Mouse (Mus musculus): ENCODE results near the gene Mpv17l2. TPM values are rescaled to one million over a fixed set of nuclear protein-coding genes. Genes with fewer than 3 reads are reported as not detected.

Gene Mpv17l2
- polyA plus RNA-seq, 1 experiment from 2014 or later: 34.5 TPM

DNA sequence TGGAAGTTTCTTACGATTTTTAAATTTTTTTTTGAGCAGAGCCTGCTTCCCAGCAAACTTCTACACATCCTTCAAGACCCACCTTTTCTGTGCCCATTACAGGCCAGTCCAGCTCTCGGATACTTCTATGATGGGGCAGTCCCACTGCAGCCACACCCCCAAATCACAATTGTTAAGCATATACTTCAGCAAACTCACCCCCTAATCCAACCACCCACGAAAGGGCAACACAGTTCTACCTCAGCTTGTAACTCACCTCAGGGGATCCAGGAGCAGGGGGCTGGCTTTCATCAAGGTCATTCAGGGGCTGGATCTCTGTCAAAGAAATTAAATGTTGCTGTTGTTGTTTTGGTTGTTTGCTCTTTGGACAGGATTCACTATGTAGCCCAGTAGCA is 26.3 kb upstream of the Mpv17l2 start:
- H3K9ac ChIP-seq: no peak overlapping the region
- no peak overlapping the region for H3K27ac ChIP-seq
- H3K4me2 ChIP-seq: no peak overlapping the region
- peaks cover 23% of the 10 kb centered on the region; the same call in 1 of the 2 replicates for H3K27me3 ChIP-seq
- ATAC-seq (ENCODE audit: low FRiP score): no peak
- no peak overlapping the region for H3K4me3 ChIP-seq (replicated peaks)
- H3K9me3 ChIP-seq: no peaks in the 10 kb centered on the region
- peaks cover 66% of the 10 kb centered on the region for H3K36me3 ChIP-seq (replicated peaks)
- peaks cover 24% of the 10 kb centered on the region for H3K4me1 ChIP-seq
- 93% methylated on average over 3 of the region's 3 CpGs for WGBS

DNA sequence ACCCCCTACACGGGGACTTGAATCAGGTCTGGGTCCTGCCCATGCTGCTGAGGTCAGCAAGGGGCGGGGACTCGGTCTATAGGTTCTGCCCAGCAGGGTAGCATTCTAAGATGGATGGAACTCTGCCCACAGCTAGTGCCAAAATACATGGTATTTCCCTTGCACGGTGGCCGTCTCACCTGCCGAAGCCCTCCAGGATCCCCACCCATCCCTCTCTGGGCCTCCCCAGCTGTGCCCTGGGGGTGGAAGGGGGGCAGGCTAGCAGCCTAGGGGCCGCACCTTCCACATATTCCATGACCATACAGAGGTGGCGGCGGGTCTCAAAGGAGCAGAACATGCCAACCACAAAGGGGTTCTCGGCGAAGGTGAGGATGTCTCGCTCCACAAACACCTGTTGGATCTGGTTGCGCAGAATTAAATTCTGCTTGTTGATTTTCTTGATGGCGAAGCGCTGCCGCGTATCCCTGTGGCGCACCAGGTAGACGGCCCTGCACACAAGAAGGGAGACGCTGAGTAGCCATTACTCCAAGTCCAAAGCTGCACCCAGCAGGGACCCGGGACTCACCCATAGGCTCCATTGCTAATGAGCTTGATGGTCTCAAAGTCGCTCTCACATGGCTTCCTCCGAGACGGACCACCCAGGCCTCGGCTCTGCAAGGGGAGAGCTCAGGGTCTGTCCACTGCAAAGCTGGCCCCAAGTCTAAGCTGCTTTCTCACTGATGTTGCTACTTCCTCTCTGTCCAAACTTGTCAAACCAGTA is 25.7 kb upstream of the Mpv17l2 start:
- no peak for ATAC-seq (ENCODE audit: low FRiP score)
- H3K4me3 ChIP-seq (replicated peaks): no peak overlapping the region
- peaks cover 23% of the 10 kb centered on the region; the same call in 1 of the 2 replicates for H3K27me3 ChIP-seq
- no peak overlapping the region for H3K9ac ChIP-seq
- no peaks in the 10 kb centered on the region for H3K9me3 ChIP-seq
- H3K27ac ChIP-seq: no peak overlapping the region
- peaks cover 71% of the 10 kb centered on the region for H3K36me3 ChIP-seq (replicated peaks)
- peaks cover 18% of the 10 kb centered on the region for H3K4me1 ChIP-seq
- no peak overlapping the region for H3K4me2 ChIP-seq
- 84% methylated on average over 25 of the region's 25 CpGs for WGBS

DNA sequence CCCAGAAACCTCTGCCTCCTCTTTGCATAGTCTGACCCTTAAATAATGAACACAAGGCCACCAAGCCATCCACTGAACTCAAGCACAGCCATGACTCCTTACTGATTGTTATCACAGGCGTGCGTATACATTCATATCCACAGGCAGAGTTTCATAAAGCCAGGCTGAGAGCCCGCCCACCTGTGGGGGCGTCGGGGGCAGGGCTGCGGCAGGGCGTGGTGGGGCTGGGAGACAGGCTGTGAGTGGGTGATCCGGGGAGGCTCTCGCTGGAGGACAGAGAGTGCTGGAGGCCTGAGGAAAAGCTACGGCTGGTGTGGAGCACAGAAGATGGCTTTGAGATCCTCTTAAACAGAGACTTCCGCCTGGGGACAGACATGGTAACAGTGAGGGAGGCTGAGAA is 19.3 kb upstream of the Mpv17l2 start:
- no peak overlapping the region for H3K4me3 ChIP-seq (replicated peaks)
- WGBS: 82% methylated on average over 11 of the region's 11 CpGs
- H3K27ac ChIP-seq: no peak overlapping the region
- 0 out of 2 replicates have a peak overlapping the region, but pooled peaks have one; percentile 29 for H3K9ac ChIP-seq
- H3K4me1 ChIP-seq: peaks cover 20% of the 10 kb centered on the region
- ATAC-seq (ENCODE audit: low FRiP score): no peak
- no peaks in the 10 kb centered on the region for H3K27me3 ChIP-seq
- peaks cover 58% of the 10 kb centered on the region for H3K36me3 ChIP-seq (replicated peaks)
- no peak overlapping the region for H3K4me2 ChIP-seq
- H3K9me3 ChIP-seq: no peaks in the 10 kb centered on the region

DNA sequence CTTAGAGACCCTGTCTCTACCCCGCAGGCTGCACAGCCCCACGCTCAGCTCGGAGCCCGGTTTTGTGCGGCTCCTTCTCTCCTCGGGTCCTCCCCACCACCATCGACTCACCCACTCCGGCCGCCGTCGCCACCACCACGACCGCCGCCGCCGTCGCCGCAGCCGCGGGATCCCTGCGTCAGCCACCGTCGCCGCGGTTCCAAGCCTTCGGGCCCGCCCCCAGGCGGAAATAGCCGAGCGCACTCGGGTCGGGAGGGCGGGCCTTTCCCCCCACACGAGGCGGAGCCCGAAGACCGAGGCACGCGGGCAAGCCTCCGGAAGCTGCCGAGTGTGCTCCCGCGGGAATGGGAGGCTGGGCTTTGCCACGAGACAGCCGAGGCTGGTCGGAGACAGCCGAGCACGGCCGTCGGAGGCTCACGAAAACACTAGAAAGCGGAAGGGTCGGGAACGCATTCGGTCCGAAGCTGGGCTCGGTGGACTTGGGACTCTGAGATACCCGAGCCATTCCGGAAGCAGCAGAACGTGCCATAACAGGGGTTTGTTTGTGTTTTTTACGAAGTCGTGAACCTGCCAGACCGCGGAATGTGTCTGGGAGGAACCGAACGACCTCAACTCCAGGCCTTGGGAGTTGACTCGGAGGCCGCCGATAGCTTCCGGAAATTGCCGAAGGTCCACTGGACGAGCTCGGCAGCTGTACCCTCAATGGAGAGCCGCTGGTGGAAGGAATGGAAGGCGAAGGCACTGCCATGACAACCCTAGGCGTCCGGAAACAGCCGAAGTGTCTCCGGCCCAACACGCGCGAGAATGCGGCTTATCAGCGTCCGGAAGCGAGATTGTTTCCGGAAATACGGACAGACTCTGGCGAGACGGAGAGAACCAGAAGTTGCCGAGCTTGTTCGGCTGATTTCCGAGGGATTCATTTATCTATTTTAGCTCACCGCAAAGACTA is 16.0 kb upstream of the Mpv17l2 start, which contains the start of gene Pik3r2:
Pik3r2 (minus strand) TSS at position 218 of the 949 bp plus-strand sequence.
- peak within 1 kb of the TSS; percentile 98 for H3K27ac ChIP-seq
- H3K4me1 ChIP-seq: peaks cover 43% of the 10 kb centered on the region
- peak within 1 kb of the TSS; percentile 84 for H3K4me2 ChIP-seq
- peak within 1 kb of the TSS; percentile 96 for H3K9ac ChIP-seq
- H3K4me3 ChIP-seq (replicated peaks): peak within 1 kb of the TSS; percentile 84
- peak; percentile 93 for ATAC-seq (ENCODE audit: low FRiP score)
- no peaks in the 10 kb centered on the region for H3K27me3 ChIP-seq
- H3K36me3 ChIP-seq (replicated peaks): peaks cover 63% of the 10 kb centered on the region
- no peaks in the 10 kb centered on the region for H3K9me3 ChIP-seq
- WGBS: under 1% methylated on average over 94 of the region's 94 CpGs

DNA sequence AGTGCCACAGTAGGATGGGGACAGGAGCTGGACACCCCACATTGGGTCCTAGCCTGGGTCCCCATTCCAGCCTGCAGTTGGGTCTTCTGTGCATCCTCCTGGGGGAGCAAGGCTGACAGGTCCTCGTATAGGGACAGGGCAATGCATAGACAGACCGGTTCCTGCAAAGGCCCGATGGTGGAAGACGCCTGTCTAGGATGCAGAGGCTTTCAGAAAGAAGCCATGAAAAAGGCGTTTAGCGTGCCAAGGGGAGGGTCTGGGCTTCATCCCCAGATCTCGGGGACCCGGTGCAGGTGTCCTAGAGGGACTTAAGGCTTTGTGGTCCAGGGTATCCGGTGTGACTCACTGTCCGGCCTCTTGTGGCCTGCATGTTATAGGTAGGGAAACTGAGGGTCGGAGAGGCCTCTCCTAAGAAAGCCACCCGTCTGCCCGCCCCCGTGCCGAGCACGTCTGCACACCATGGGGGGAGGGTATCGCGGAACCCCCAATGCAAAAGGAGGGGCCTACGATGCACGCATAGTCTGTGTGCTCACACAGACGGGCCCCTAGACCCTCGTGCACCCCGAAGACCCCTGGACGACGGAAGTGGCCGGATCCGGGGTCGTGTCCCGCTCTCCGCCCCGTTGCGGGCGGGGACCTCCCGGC is 15.2 kb upstream of the Mpv17l2 start:
- WGBS: 3% methylated on average over 34 of the region's 34 CpGs
- peaks cover 63% of the 10 kb centered on the region for H3K36me3 ChIP-seq (replicated peaks)
- ATAC-seq (ENCODE audit: low FRiP score): no peak

DNA sequence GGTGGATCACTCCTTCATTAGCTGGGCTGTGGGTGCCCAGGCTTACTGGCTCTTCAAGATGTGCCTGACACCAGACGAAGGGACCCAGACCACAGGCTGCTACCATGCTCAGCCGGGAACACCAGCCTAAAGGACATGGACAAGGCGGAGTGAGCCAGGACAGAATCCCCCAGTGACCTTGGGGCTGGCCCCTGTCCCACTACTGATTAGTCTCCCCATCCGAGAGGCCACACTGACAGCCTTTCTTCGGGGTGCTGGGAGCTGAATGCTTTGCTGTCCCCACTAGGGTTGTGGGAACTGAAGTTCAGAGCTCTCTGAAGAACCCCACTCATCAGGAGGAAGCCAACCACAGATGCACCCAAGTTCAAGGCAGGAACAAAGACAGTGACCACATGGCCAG is 14.5 kb upstream of the Mpv17l2 start:
- no peak overlapping the region for H3K27ac ChIP-seq
- 0 out of 2 replicates have a peak, but pooled peaks cover 4% of the 10 kb centered on the region for H3K27me3 ChIP-seq
- peak overlapping the region; percentile 96 for H3K9ac ChIP-seq
- no peaks in the 10 kb centered on the region for H3K9me3 ChIP-seq
- peak overlapping the region; percentile 84 for H3K4me3 ChIP-seq (replicated peaks)
- no peak for ATAC-seq (ENCODE audit: low FRiP score)
- H3K4me1 ChIP-seq: peaks cover 43% of the 10 kb centered on the region
- 93% methylated on average over 5 of the region's 5 CpGs for WGBS
- H3K4me2 ChIP-seq: peak overlapping the region; percentile 84
- H3K36me3 ChIP-seq (replicated peaks): peaks cover 63% of the 10 kb centered on the region

More for the DNA sequence above, 15.2 kb upstream of the Mpv17l2 start:
- Histone ChIP-seq H3K9ac (peak overlapping the region; percentile 96), H3K27me3 (0 out of 2 replicates have a peak, but pooled peaks cover under 1% of the 10 kb centered on the region), H3K27ac (peak overlapping the region; percentile 98), H3K4me3 (replicated peaks) (peak overlapping the region; percentile 84), H3K9me3 (no peaks in the 10 kb centered on the region), H3K4me2 (peak overlapping the region; percentile 84), H3K4me1 (peaks cover 43% of the 10 kb centered on the region)

DNA sequence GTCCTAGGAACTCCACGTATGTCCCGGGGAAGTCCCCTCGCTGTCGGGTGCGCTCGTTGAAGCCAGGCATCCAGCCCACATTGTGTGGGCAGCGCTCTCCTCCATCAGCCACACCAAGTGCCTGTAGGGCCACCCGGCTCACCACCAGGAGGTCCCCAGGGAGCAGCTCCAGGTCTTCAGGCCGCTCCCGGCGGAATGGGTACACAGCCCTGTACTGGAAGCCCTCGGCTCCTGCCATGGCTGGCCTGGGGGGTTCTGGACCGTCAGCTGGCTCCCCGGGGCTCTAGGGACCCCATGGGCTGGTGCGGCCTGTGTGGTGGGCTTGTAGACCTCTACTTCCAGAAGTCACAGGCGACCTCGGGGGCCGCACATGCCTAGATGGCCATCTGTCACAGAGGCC is 14.0 kb upstream of the Mpv17l2 start:
- H3K9me3 ChIP-seq: no peaks in the 10 kb centered on the region
- H3K27ac ChIP-seq: no peak overlapping the region
- WGBS: 95% methylated on average over 18 of the region's 18 CpGs
- peaks cover 61% of the 10 kb centered on the region for H3K36me3 ChIP-seq (replicated peaks)
- peak overlapping the region; percentile 96; the same call in 1 of the 2 replicates for H3K9ac ChIP-seq
- ATAC-seq (ENCODE audit: low FRiP score): no peak
- H3K27me3 ChIP-seq: 0 out of 2 replicates have a peak, but pooled peaks cover 4% of the 10 kb centered on the region
- H3K4me3 ChIP-seq (replicated peaks): no peak overlapping the region
- H3K4me2 ChIP-seq: no peak overlapping the region
- H3K4me1 ChIP-seq: peaks cover 43% of the 10 kb centered on the region

DNA sequence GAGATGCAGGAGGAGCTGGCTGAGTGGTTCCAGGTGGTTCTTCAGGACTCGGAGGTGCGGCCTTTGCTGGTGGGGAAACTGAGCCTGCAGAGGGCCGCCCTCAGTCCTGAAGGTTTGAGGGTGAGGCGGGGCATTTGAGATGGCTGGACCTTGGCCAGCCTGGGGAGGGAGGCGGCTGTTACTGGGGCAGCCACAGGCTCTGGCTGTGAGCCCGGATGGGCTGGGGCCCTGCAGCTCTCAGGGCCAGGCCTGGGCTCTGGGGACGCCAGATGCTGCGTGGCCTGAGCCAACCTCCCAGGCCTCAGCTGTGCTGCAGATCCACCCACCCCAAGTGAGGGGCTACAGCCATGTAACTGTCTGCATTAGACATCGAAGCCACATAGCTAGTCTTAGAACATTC is 13.1 kb upstream of the Mpv17l2 start:
- H3K27ac ChIP-seq: peak overlapping the region; percentile 47; the same call in 1 of the 2 replicates
- 82% methylated on average over 9 of the region's 9 CpGs for WGBS
- H3K4me3 ChIP-seq (replicated peaks): 0 out of 2 replicates have a peak overlapping the region, but pooled peaks have one; percentile 2
- peaks cover 48% of the 10 kb centered on the region for H3K4me1 ChIP-seq
- no peaks in the 10 kb centered on the region for H3K9me3 ChIP-seq
- H3K27me3 ChIP-seq: 0 out of 2 replicates have a peak, but pooled peaks cover 4% of the 10 kb centered on the region
- no peak overlapping the region; the same call in 1 of the 2 replicates for H3K4me2 ChIP-seq
- ATAC-seq (ENCODE audit: low FRiP score): no peak
- H3K36me3 ChIP-seq (replicated peaks): peaks cover 56% of the 10 kb centered on the region
- H3K9ac ChIP-seq: 0 out of 2 replicates have a peak overlapping the region, but pooled peaks have one; percentile 36

DNA sequence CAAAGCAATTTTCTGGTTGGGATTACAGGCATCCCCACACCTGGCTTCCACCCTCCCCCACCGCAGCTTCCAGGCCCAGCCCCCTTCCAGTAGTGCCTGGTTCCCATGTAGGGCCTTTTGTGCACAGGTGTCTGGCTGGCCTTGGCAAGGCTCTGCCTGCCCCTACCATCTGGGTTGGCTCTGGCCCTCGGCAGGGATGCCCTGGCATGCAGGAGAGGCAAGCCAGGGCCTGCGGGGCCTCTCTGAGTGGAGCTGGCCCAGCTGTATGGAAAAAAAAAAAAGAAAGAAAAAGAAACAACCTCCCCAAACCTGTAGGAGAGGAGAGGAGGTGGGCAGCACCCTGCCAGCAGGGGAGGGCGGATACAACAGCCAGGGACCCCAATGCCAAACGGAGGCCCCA is 12.7 kb upstream of the Mpv17l2 start:
- Histone ChIP-seq H3K27ac (peak overlapping the region; percentile 47; the same call in 1 of the 2 replicates), H3K27me3 (0 out of 2 replicates have a peak, but pooled peaks cover 4% of the 10 kb centered on the region), H3K4me3 (replicated peaks) (0 out of 2 replicates have a peak overlapping the region, but pooled peaks have one; percentile 2), H3K9ac (0 out of 2 replicates have a peak overlapping the region, but pooled peaks have one; percentile 36), H3K4me2 (no peak overlapping the region), H3K36me3 (replicated peaks) (peaks cover 60% of the 10 kb centered on the region), H3K9me3 (no peaks in the 10 kb centered on the region), H3K4me1 (peaks cover 49% of the 10 kb centered on the region)
- no peak for ATAC-seq (ENCODE audit: low FRiP score)
- 82% methylated on average over 5 of the region's 5 CpGs for WGBS

DNA sequence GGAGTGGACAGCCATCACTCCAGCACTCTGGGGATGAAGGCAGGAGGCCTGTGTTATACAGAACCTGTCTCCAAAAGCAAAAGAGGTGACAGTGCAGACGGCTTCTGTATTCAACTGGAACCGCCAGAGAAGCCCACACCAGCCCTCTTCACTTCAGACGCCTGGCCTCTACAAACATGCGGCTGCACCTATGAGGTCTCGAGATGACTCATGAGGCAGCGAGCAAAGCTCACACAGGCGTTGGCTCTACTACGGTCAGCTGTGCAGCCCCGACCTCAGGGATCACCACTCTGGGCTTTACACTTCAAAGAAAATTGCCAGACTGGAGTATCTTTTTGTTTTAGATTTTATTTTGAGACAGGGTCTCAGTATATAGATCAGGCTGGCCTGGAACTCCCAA is 12.1 kb upstream of the Mpv17l2 start:
- Histone ChIP-seq H3K4me2 (no peak overlapping the region), H3K36me3 (replicated peaks) (peaks cover 65% of the 10 kb centered on the region)
- 90% methylated on average over 9 of the region's 9 CpGs for WGBS

DNA sequence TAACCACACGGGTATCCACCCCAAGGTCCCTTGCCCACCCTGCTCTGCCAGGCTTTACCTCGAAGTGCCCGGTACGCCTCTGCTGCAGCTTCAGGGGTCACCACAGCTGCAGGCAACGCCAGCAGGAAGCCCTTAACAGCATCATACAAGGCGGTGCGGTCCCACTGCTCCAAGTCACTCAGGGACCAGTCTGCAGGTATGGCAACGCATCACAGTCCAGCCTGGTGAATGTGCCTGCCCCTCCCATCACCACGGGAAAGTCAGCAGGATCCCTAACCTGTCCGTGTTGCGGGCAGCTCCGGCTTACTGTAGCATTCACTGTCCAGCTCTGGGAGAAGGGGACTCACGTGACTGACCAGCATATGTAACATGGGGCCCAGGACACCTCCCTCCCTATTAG is 11.3 kb upstream of the Mpv17l2 start:
- Histone ChIP-seq H3K27ac (no peak overlapping the region), H3K4me2 (no peak overlapping the region), H3K9ac (no peak overlapping the region), H3K27me3 (peaks cover 11% of the 10 kb centered on the region), H3K36me3 (replicated peaks) (peaks cover 70% of the 10 kb centered on the region), H3K4me1 (peaks cover 43% of the 10 kb centered on the region), H3K4me3 (replicated peaks) (no peak overlapping the region), H3K9me3 (no peaks in the 10 kb centered on the region)
- 92% methylated on average over 13 of the region's 13 CpGs for WGBS
- ATAC-seq (ENCODE audit: low FRiP score): no peak

More for the DNA sequence above, 12.1 kb upstream of the Mpv17l2 start:
- Histone ChIP-seq H3K9ac (no peak overlapping the region), H3K4me1 (peaks cover 44% of the 10 kb centered on the region), H3K27me3 (peaks cover 5% of the 10 kb centered on the region), H3K9me3 (no peaks in the 10 kb centered on the region), H3K4me3 (replicated peaks) (no peak overlapping the region), H3K27ac (no peak overlapping the region)
- no peak for ATAC-seq (ENCODE audit: low FRiP score)

All from forebrain, embryonic 12.5 days (tissue).